Mouse (Mus musculus) left cerebral cortex, adult 2 months (tissue): ENCODE measurements at regions not wholly inside any gene's neighbourhood (a gene's known extent, or its start where the extent isn't known, plus 50 kb on each side); places are given as distances from the start of the nearest gene placed in this dataset.
A peak's percentile ranks its signal among the peaks of the same experiment; 100 is the strongest.

ENCODE experiments used
- DNase-seq, 2 experiments: peaks; one replicate each; pipeline ENCODE4 v3.0.0; 2021 to 2022; ENCODE audit warnings: low spot score in 2 of 2, mixed read lengths in 1 of 2; ENCODE audit errors: extremely low spot score in 1 of 2
- H3K27ac ChIP-seq: fragments of 200-600 bp; 2 replicates; pipeline ENCODE4 v1.8.1; 2022
- H3K4me3 ChIP-seq: fragments of 200-600 bp; 2 replicates; pipeline ENCODE4 v1.8.1; 2022
- CTCF ChIP-seq: fragments of 200-600 bp; IDR thresholded peaks from 2 replicates; pipeline ENCODE4 v1.8.1; 2022; ENCODE audit warnings: antibody characterized with exemption, mild to moderate bottlenecking, moderate library complexity
- intact Hi-C: fragments of 180-260 bp; cut with DNase I; formaldehyde crosslinking; loops from one replicate; pipeline ENCODE4 v1.15.1; 2025

DNA sequence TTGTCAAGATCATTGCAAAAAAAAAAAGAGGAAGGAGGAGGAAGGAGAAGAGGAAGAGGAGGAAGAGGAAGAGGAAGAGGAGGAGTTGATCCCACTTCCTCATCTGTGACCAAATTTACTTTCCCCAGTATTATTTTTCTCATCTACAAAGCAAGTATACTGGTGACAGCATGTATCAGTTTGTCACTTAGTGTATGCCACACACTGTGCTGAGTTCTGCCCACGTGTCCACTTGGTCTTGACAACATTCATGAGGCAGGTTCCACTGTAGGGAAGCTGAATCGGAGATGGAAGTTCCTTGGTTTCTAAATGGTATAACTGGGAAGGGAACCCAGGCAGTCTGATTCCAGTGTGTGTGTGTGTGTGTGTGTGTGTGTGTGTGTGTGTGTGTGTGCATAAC lies 122.3 kb upstream of the Hs3st2 start:
- H3K4me3 ChIP-seq = no peak overlapping the region
- DNase-seq = no peak
- no peak overlapping the region for H3K27ac ChIP-seq
- no peak for TF ChIP-seq CTCF
- intact Hi-C loops = no loop called here

DNA sequence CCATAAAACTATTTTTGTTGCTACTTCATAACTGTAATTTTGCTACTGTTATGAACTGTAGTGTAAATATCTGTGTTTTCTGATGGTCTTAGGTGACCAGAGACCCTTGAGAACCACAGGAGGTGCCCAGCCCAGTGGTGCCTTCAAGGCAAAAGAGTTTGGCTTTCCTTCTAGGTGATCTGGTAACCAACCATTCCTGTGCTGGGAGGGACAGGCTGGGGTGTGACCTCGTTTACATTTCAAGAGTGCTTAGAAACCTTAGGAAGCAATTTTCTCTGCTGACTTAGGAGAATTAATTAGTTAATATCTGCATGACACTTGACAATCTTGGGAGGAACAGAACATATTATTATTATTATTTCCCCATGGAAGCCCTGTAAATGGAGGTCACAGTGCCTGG lies 111.1 kb upstream of the Hs3st2 start:
- Histone ChIP-seq H3K4me3 (no peak overlapping the region), H3K27ac (no peak overlapping the region)
- DNase-seq = no peak
- intact Hi-C loops = no loop called here
- no peak for TF ChIP-seq CTCF

DNA sequence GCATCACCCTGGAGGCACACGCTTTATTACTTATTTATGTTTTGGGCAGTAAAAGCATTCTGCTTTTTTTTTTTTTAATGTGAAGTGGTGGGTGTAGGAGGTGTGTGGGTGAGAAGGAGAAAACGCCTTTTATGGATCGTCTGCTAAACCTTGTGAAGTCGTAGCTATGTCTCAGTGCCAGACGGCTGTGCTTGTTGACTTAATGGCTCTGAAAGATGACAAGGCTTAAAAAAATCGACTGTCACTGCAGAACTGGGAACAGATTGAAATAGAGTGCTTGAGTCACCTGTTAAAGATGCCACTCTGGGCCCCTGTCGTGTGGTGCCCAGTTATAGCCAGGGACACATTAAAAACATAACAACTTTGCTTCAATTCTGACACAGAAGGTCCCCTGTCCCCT lies 109.5 kb upstream of the Hs3st2 start:
- Histone ChIP-seq H3K4me3 (no peak overlapping the region), H3K27ac (peak overlapping the region; percentile 50; the same call in 1 of the 2 replicates)
- intact Hi-C loops = no loop called here
- DNase-seq = no peak
- no peak for TF ChIP-seq CTCF

DNA sequence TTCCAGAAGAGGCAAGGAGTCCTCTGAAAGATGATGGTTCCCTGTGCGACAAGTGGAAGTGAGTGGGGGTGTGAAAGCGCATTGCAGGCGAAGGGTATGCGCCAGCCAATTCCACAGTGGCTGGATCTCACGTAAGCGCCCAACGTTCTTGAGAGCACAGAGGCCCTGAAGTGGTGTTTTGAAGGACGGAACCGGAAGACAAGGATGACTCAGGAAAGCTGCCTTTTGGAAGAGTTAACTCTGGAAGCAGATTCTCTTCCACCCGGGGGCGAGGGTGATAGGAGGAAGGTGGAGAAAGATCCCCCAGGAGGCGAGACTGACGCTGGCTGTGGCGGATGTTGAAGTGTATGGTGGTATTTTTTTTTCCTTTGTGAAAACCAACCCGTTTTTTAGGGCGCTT lies 101.9 kb upstream of the Hs3st2 start:
- peak in 1 of 2 experiments; percentile 15 for DNase-seq
- no peak overlapping the region for H3K27ac ChIP-seq
- no peak for TF ChIP-seq CTCF
- H3K4me3 ChIP-seq = no peak overlapping the region
- intact Hi-C loops = no loop called here

DNA sequence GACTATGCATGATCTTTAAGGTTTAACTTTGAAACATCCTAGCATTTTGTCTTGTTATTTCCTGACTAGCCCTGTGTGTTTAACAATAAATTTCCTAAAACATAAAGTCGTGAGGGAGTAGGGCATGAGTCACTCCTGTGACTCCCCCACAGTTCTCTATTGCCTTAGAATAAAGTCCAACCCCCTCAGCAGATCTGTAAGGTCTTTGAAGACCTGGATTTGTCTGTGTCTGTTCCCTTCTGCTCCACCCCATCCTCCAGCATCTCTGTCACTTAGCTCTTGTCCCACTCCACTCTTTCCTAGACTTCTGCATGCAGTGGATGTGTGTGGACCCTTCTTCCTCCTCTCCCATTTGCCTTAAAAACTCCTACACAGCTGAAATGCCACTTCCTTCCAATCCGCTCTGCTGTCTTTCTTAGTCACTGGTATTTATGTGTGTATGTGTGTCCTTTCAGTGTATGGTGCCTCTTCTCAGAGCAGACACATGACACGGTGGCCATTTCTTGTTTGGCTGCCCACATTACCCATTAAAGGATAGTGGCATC lies 95.4 kb upstream of the Hs3st2 start:
- Histone ChIP-seq H3K27ac (peak overlapping the region; percentile 11; the same call in 1 of the 2 replicates), H3K4me3 (no peak overlapping the region)
- TF ChIP-seq CTCF = no peak
- peak in 1 of 2 experiments; percentile 24 for DNase-seq
- intact Hi-C loops = loop anchor here (5.0 kb wide), 1 partner anchor 74 kb away; no protein-coding TSS in a partner anchor

DNA sequence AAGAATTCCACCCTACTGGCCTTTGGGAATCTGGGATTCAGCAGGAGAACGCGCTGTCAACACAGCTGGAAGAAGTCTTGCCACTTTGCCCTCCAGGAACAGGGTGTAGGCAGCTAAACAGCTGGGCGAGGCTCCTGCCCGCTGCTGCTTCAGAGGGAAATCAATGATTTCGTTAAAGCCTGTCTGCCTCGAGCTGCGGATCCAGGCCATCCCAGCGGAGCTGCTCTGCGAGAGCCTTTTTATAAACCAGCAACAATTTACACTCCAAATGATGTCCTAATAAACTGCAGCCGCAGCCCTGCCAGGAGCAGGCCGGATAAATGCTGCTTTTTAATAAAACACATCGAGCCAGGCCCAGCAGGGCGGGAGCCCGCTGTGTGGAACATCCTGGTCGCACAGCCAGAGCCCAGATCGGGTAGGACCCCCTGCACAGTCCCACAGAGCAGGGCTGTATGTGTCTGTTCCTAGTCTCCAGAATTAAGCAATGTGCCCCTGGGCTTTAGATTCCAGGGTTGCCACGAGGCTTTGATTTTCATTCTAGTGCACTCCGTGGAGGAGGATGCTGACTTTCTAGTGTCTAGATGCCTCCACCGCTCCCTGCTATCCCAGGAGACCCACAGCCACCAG lies 78.6 kb upstream of the Hs3st2 start:
- DNase-seq = no peak
- Histone ChIP-seq H3K4me3 (no peak overlapping the region), H3K27ac (no peak overlapping the region)
- no peak for TF ChIP-seq CTCF
- intact Hi-C loops = no loop called here

DNA sequence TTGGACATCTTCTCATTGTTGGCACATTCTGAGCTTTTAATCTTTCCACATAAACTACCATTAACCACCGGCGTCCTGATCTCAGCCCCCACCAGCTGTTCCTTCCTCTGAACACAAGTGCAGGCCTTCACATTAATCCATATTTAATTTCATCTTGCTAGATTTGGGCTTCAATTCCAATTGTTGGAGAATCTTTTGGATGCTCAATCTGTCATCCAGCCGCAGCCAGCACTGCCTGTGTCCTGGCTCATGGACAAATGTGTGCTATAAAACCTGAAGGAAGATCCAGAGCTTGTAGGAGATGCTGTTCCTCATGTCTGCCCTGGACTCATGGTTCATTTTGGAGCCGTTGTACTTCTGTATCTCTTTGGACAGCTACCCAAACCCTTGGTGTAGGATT lies 77.1 kb upstream of the Hs3st2 start:
- no peak for TF ChIP-seq CTCF
- no peak for DNase-seq
- intact Hi-C loops = no loop called here
- H3K4me3 ChIP-seq = no peak overlapping the region
- no peak overlapping the region for H3K27ac ChIP-seq

DNA sequence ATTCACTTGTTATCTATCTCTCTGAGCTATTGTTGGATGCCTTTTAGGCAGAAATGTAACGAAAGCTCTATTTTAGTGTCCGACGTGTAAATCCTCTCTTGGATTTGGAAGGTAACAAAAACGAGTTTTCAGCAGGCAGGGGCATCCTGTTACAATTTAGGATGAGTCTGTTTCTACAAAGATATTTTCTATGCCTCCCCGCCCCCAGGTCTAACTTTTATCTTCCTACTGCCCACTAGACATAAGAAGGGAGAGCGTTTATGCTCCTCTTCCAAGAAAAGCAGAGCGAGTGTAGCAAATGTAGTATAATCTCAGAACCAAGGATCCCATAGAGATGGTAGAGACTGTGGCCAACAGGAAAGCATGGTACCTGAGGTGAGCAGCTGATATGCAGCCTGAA lies 62.4 kb upstream of the Hs3st2 start:
- intact Hi-C loops = no loop called here
- Histone ChIP-seq H3K27ac (no peak overlapping the region), H3K4me3 (no peak overlapping the region)
- no peak for TF ChIP-seq CTCF
- no peak for DNase-seq

DNA sequence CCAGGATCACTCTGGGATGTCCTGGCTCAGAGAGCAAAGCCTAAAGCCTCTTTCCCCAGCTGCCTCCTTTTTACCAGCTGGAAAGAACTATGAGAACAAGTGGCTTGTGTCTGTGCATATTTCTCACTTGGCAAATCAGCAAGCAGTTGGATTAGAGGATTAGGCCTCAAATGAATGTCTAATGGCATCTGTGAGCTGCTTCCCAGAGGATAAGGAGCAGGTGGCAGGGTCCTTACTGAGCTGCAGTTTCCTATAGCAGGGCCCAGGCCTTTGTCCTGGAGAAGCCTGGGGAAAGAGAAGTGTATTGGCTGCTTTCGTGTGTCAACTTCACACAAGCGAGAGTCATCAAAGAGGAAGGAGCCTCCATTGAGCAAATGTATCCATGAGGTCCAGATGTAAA lies 59.1 kb upstream of the Hs3st2 start:
- H3K27ac ChIP-seq = no peak overlapping the region
- TF ChIP-seq CTCF = no peak
- H3K4me3 ChIP-seq = no peak overlapping the region
- DNase-seq = no peak
- intact Hi-C loops = no loop called here

DNA sequence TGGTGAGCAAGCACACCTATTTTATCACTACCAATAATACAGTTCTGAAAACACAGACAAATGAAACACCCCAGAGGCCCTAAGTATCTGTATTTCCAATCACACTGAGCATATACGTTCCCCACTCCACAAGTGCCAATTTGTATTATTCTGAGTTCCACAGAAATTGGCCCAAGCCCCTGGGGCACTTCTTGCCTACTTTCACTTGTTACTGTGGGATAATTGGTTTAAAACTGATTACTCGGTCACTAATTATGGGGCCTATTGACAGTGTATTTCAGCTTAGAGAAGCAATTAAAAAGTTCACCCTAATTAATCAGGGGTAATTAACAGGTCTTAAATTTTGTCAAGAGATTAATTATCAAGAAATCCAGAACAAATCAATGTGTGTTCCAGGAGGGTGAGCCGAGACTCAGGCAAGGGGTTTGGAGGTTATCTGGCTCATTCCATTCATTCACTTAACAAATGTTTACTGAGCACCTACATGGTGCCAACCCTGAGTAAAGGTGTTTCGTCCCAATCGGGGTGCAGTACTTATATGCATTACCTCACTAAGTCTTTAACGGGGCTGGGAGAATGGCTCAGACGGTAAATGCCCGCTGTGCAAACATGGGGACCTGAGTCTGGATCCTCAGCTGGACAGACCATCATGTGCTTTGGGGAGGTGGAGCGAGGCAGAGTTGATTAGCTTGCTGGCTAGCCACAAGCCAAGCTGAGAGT lies 56.1 kb upstream of the Hs3st2 start:
- no peak for DNase-seq
- H3K27ac ChIP-seq = no peak overlapping the region
- TF ChIP-seq CTCF = no peak
- intact Hi-C loops = no loop called here
- no peak overlapping the region for H3K4me3 ChIP-seq

DNA sequence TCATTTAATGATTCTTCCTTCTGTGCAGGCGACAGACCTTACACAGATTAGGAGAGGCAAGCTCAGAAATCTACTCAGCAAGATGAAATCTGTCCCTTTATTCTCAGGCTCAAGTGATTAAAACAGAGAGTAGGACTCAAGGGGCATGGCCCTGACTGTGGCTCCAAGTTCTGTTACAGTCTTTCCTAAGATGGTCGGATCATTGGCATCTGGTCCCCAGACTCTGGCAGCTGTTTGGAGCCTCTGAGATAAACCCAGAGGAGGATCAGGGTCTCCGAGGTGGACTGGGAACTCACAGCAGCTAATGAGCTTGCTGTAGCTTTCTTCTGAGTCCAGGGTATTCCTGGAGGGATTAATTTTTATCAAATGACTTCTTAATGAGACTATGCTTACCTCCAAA lies 51.7 kb upstream of the Hs3st2 start:
- no peak for DNase-seq
- no peak overlapping the region for H3K27ac ChIP-seq
- intact Hi-C loops = no loop called here
- no peak overlapping the region for H3K4me3 ChIP-seq
- TF ChIP-seq CTCF = no peak
